Mouse (Mus musculus): ENCODE results near the gene Fbxo46. TPM values are rescaled to one million over a fixed set of nuclear protein-coding genes. Genes with fewer than 3 reads are reported as not detected.
"Not testable (repeated sequence)": the region's sequence is repeated elsewhere in the genome, so short reads cannot be mapped to it uniquely, and the experiment has no call there.

The Fbxo46 gene
- 19.8 and 22.8 TPM in 2 replicates for total RNA-seq (2014; rRNA removed)
- 8.4 and 11.9 TPM in 2 replicates for polyA plus RNA-seq (2015; fragmentation: Nextera tagmentation; extraction: Ambion mirVana)

DNA sequence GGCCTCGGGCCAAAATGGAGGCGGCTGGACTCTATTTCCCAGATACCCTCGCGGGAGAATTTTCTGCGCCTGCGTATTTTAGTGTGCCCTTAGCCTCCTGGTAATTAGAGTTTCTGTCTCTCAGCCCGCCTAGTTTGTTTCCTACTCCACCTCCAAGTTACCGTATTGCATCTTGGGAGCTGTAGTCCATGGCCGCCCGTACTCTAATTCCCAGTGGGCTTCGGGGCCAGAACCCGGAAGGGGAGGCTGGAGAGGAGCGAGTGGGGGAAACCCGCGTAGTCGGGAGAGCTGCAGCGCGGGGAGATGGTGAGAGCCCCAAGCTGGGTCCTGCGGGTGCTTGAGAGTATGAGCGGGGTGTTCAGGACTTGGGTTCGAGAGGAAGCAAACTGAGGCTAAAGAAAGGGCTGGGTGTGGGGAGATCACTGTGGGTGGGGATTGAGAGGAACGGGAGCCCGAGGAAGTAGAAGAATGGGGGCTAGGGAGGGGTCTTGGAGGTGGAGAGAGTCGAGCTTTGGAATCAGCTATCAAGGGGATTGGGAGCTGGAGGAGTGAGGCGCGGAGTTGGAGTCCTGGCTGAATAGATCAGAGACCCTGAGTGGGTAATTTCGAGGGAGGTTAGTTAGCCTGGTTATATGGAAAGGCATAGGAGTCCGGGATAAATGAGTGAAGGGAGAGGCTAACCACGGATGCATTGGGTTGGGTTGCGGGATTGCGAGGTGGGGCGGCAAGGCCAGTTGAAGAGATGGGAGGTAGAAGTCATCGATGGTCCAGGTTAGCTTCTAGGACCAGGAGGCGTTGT is at the start of gene Fbxo46:
TSS of gene Fbxo46 (plus strand) at position 229 of the 799 bp plus-strand sequence.
- TF ChIP-seq CTCF (IDR thresholded peaks at IDR 0.05; ENCODE audit: low read depth), result no peak
- H3K4me1 ChIP-seq (ENCODE audit: insufficient read depth), result peaks cover 8% of the 10 kb centered on the region; the same call in 1 of the 2 replicates
- H3K4me3 ChIP-seq (ENCODE audit: low read depth, low read length), result peak within 1 kb of the TSS; percentile 75
- H3K27ac ChIP-seq (ENCODE audit: low read depth, low read length), result peak within 1 kb of the TSS; percentile 78
- no peaks in the 10 kb centered on the region for H3K9me3 ChIP-seq (ENCODE audit: low read length)
- ATAC-seq (peak; percentile 97), DNase-seq (peak; percentile 98)
- peak within 1 kb of the TSS; percentile 75 for H3K9ac ChIP-seq
- WGBS, result 4% methylated on average over 34 of the region's 34 CpGs
- H3K36me3 ChIP-seq (ENCODE audit: insufficient read depth), result no peaks in the 10 kb centered on the region
- H3K4me2 ChIP-seq (ENCODE audit: low read depth), result peak within 1 kb of the TSS; percentile 73
- no peaks in the 10 kb centered on the region for H3K27me3 ChIP-seq (ENCODE audit: insufficient read depth, low read length)

DNA sequence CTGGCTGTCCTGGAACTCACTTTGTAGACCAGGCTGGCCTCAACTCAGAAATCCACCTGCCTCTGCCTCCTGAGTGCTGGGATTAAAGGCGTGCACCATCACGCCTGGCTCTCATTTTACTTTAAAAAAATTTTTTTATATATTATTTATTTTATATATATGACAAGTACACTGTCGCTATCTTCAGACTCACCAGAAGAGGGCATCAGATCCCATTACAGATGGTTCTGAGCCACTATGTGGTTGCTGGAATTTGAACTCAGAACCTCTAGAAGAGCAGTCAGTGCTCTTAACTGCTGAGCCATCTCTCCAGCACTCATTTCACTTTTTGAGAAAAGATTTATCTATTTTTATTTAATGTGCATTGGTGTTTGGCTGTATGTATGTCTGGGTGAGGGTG is 48.6 kb upstream of the Fbxo46 start:
- 60% methylated on average over 3 of the region's 3 CpGs for WGBS
- H3K9ac ChIP-seq; H3K4me1 ChIP-seq (ENCODE audit: insufficient read depth); DNase-seq; H3K4me3 ChIP-seq (ENCODE audit: low read depth, low read length); H3K36me3 ChIP-seq (ENCODE audit: insufficient read depth); H3K27me3 ChIP-seq (ENCODE audit: insufficient read depth, low read length); H3K27ac ChIP-seq (ENCODE audit: low read depth, low read length); H3K9me3 ChIP-seq (ENCODE audit: low read length); ATAC-seq; H3K4me2 ChIP-seq (ENCODE audit: low read depth): not testable (repeated sequence)

DNA sequence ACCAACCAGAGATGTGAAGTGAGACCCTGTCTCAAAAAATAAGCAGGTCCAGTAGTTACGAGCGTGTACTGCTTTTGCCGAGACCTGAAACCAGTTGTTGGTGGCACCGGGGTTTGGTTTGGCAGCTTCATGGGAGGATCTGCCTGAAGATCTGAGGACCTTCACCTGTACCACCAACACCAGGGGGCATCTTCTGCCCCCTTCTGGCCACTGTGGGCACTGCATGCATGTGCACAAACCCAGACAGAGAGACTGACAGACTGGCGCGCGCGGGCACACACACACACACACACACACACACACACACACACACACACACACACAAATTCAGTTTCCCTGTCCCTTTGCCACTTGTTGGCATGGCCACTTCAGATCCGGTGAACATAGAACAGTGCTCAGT is 46.2 kb upstream of the Fbxo46 start:
- Histone ChIP-seq H3K27ac (ENCODE audit: low read depth, low read length) (no peak overlapping the region), H3K4me2 (ENCODE audit: low read depth) (no peak overlapping the region), H3K27me3 (ENCODE audit: insufficient read depth, low read length) (no peaks in the 10 kb centered on the region), H3K9ac (no peak overlapping the region), H3K9me3 (ENCODE audit: low read length) (no peaks in the 10 kb centered on the region), H3K4me3 (ENCODE audit: low read depth, low read length) (no peak overlapping the region), H3K4me1 (ENCODE audit: insufficient read depth) (peaks cover 9% of the 10 kb centered on the region), H3K36me3 (ENCODE audit: insufficient read depth) (peaks cover 4% of the 10 kb centered on the region)
- ATAC-seq (no peak), DNase-seq (no peak)
- TF ChIP-seq CTCF (IDR thresholded peaks at IDR 0.05; ENCODE audit: low read depth), result peak; percentile 62
- whole genome bisulfite sequencing, result 82% methylated on average over 9 of the region's 9 CpGs

DNA sequence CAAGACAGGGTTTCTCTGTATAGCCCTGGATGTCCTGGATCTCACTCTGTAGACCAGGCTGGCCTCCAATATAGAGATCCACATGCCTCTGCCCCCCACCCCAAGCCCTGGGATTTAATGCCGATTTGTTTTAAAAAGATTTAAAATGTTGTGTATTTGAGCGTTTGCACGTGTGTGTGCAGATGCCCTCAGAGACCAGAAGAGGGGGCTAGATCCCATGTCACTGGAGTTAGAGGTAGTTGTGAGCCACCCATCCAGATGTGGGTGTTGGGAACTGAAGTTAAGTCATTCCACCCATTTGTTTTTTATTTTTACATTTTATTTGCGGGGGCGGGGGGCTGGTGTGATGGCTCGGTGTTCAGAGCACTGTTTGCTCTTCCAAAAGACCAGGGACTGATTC is 45.2 kb upstream of the Fbxo46 start:
- TF ChIP-seq CTCF (IDR thresholded peaks at IDR 0.05; ENCODE audit: low read depth), result peak; percentile 24; the same call in 1 of the 2 replicates
- Histone ChIP-seq H3K9ac (no peak overlapping the region), H3K4me2 (ENCODE audit: low read depth) (no peak overlapping the region), H3K4me1 (ENCODE audit: insufficient read depth) (peaks cover 9% of the 10 kb centered on the region), H3K9me3 (ENCODE audit: low read length) (no peaks in the 10 kb centered on the region), H3K27me3 (ENCODE audit: insufficient read depth, low read length) (no peaks in the 10 kb centered on the region), H3K4me3 (ENCODE audit: low read depth, low read length) (no peak overlapping the region), H3K27ac (ENCODE audit: low read depth, low read length) (no peak overlapping the region), H3K36me3 (ENCODE audit: insufficient read depth) (peaks cover 13% of the 10 kb centered on the region)
- no peak for DNase-seq
- 94% methylated on average over 6 of the region's 6 CpGs for WGBS
- ATAC-seq, result no peak

DNA sequence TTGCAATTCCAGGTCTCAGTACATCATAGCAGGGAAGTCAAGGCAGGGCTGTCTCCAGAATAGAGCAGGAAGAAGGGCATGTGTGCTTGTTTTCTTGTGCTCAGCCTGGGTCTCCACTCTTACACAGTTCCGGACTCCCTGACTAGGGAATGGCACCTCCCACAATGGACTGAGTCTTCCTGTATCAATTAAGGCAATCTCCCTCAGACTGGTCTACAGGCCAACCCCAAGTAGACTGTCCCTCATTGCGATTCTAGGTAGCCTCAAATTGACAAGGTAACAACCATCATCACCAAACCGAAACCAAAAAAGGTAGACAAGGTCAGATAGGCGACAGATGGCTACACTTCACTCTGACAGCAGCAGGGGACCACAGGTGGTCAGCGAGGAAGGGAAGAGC is 44.4 kb upstream of the Fbxo46 start:
- Histone ChIP-seq H3K27ac (ENCODE audit: low read depth, low read length) (no peak overlapping the region), H3K4me3 (ENCODE audit: low read depth, low read length) (peak overlapping the region; percentile 99), H3K4me2 (ENCODE audit: low read depth) (peak overlapping the region; percentile 86), H3K27me3 (ENCODE audit: insufficient read depth, low read length) (no peaks in the 10 kb centered on the region), H3K9me3 (ENCODE audit: low read length) (no peaks in the 10 kb centered on the region), H3K9ac (peak overlapping the region; percentile 97; the same call in 1 of the 2 replicates), H3K36me3 (ENCODE audit: insufficient read depth) (peaks cover 20% of the 10 kb centered on the region), H3K4me1 (ENCODE audit: insufficient read depth) (peaks cover 9% of the 10 kb centered on the region)
- TF ChIP-seq CTCF (IDR thresholded peaks at IDR 0.05; ENCODE audit: low read depth), result no peak
- no peak for ATAC-seq
- no peak for DNase-seq
- 62% methylated on average over 5 of the region's 5 CpGs for WGBS

DNA sequence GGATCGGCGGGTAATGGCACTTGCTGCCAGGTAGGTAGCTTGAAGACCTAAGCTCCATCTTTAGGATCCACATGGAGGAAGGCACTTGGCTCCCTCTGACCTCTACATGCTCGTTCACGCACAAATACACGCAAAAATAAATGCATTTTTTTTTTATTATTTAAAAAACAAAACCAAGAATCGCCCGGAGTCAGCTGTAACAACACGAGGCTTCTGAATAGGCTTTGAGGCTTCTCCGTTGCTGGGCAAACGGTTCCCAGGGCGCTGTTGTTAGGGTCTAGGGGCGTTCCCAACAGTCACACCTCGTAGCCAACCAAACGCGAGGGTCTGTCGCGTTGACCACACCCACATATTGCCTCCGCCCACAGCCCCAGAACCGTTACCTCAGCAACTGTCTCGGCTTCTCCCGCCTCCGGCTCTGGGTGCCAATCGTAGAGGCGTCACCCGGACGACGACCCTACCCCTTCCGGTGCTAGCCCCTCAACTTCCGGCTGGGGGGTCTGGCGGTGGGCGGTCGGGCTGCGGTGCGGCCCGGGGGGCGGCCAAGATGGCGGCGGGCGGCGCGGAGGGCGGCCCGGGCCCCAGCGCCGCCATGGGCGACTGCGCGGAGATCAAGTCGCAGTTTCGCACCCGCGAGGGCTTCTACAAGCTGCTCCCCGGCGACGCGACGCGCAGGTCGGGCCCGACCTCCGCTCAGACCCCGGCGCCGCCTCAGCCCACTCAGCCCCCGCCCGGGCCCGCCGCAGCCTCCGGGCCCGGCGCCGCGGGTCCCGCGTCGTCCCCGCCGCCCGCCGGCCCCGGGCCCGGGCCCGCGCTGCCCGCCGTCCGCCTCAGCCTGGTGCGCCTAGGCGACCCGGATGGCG is 43.7 kb upstream of the Fbxo46 start, which contains the start of gene Dmwd:
TSS of gene Dmwd (plus strand) at position 505 of the 863 bp plus-strand sequence.
- H3K4me3 ChIP-seq (ENCODE audit: low read depth, low read length), result peak within 1 kb of the TSS; percentile 99
- WGBS, result 3% methylated on average over 84 of the region's 91 CpGs
- peak; percentile 99 for DNase-seq
- H3K9me3 ChIP-seq (ENCODE audit: low read length), result no peaks in the 10 kb centered on the region
- H3K4me1 ChIP-seq (ENCODE audit: insufficient read depth), result peaks cover 9% of the 10 kb centered on the region
- H3K4me2 ChIP-seq (ENCODE audit: low read depth), result peak within 1 kb of the TSS; percentile 86
- TF ChIP-seq CTCF (IDR thresholded peaks at IDR 0.05; ENCODE audit: low read depth), result no peak
- H3K27ac ChIP-seq (ENCODE audit: low read depth, low read length), result peak within 1 kb of the TSS; percentile 85
- H3K9ac ChIP-seq, result peak within 1 kb of the TSS; percentile 97
- peaks cover 28% of the 10 kb centered on the region for H3K36me3 ChIP-seq (ENCODE audit: insufficient read depth)
- peak; percentile 99 for ATAC-seq
- no peaks in the 10 kb centered on the region for H3K27me3 ChIP-seq (ENCODE audit: insufficient read depth, low read length)

Data from forebrain, postnatal 0 days (tissue).